Mouse (Mus musculus) myocyte (in vitro differentiated cells): ENCODE data around the gene Slc30a1.

Experiments
- CEBPB ChIP-seq: IDR thresholded peaks from 2 replicates; pipeline ENCODE4 v1.6.1; 2011; ENCODE audit warnings: mild to moderate bottlenecking, moderate library complexity; ENCODE audit not compliant: poor library complexity, insufficient read depth, severe bottlenecking
- E2F4 ChIP-seq: IDR thresholded peaks from one replicate; pipeline ENCODE4 v1.6.1; 2011; ENCODE audit warnings: mild to moderate bottlenecking, control low read depth, moderate library complexity; ENCODE audit not compliant: insufficient read depth
- MAX ChIP-seq: IDR thresholded peaks from one replicate; pipeline ENCODE4 v1.6.1; 2011; ENCODE audit warnings: low read depth, mild to moderate bottlenecking, control low read depth
- POLR2A ChIP-seq: IDR thresholded peaks from one replicate; pipeline ENCODE4 v1.6.1; 2011; ENCODE audit warnings: low read depth, mild to moderate bottlenecking, control low read depth, moderate library complexity; ENCODE audit not compliant: insufficient read length
- POLR2AphosphoS2 ChIP-seq: IDR thresholded peaks from one replicate; pipeline ENCODE4 v1.6.1; 2011; ENCODE audit warnings: low read depth, control low read depth; ENCODE audit not compliant: insufficient read length
- TCF12 ChIP-seq: IDR thresholded peaks from one replicate; pipeline ENCODE4 v1.6.1; 2011; ENCODE audit warnings: mild to moderate bottlenecking, control low read depth; ENCODE audit not compliant: poor library complexity, insufficient read depth, severe bottlenecking

DNA sequence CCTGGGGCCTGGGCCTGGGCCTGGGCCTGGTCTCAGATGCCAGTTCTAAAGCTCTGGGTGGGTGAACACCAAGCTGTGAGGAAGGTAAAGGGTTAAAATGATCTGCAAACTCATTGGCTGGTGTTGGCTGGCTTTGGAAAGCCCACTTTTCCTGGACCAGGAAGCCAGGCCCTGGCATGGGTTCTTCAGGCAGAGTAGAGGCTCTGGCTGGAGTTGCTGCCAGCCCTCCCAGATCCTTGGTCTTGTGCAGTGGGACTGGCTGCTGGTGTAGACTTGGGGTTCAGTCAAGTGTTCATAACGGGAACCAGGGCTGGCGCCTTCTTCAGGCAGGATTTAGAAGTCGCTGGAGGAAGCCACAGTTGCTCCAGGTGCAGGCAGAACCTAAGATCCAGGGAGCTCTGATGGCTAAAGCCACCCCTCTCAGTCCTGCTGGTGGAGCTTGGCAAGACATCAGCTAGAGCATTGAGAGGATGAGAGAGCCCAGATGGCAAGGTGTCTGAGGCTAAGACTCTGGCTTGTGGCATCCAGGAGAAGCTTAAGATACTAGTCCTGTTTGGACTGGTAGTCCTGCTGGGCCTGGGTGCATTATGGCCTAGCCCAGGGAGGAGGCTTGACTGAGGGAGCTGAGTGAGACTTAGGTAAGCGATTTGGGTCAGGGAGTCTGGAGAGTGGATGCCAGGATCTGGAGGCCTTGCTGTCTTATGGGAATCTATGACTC is 42.6 kb upstream of the Slc30a1 start:
- TF ChIP-seq POLR2A (no peak), TCF12 (no peak), E2F4 (no peak), CEBPB (no peak), POLR2AphosphoS2 (no peak), MAX (no peak)
